Mouse (Mus musculus) intestine, embryonic 16.5 days (tissue): ENCODE measurements around the gene Sar1a. TPM values are rescaled to one million over a fixed set of nuclear protein-coding genes. Genes with fewer than 3 reads are reported as not detected.

Experiments
- ATAC-seq: fragments of 200-750 bp; cut with Nextera tagmentation; 2 replicates; pipeline ENCODE4 v1.8.0; 2017; ENCODE audit warnings: moderate TSS enrichment, moderate library complexity
- H3K27ac ChIP-seq: fragments of 300-500 bp; sonication (generic); 2 replicates; pipeline ENCODE4 v1.5.1; 2014; ENCODE audit warnings: mild to moderate bottlenecking, low read length
- H3K27me3 ChIP-seq: fragments of 300-500 bp; sonication (generic); replicated peaks from 2 replicates; pipeline ENCODE4 v1.6.1; 2014; ENCODE audit warnings: low read length, control low read depth, mixed read lengths; ENCODE audit not compliant: control insufficient read depth, insufficient read depth
- H3K36me3 ChIP-seq: fragments of 300-500 bp; sonication (generic); 2 replicates; pipeline ENCODE4 v1.6.1; 2014; ENCODE audit warnings: low read length, control low read depth; ENCODE audit not compliant: control insufficient read depth, insufficient read depth
- H3K4me1 ChIP-seq: fragments of 300-500 bp; sonication (generic); 2 replicates; pipeline ENCODE4 v1.6.1; 2014; ENCODE audit warnings: low read length, control low read depth, mixed read lengths; ENCODE audit not compliant: control insufficient read depth, insufficient read depth
- H3K4me2 ChIP-seq: fragments of 300-500 bp; sonication (generic); 2 replicates; pipeline ENCODE4 v1.6.1; 2014; ENCODE audit warnings: low read depth, low read length, control low read depth
- H3K4me3 ChIP-seq: fragments of 300-500 bp; sonication (generic); 2 replicates; pipeline ENCODE4 v1.5.1; 2014; ENCODE audit warnings: mild to moderate bottlenecking, low read length
- H3K9ac ChIP-seq: fragments of 300-500 bp; sonication (generic); 2 replicates; pipeline ENCODE4 v1.6.1; 2014; ENCODE audit warnings: low read depth, low read length
- H3K9me3 ChIP-seq: fragments of 300-500 bp; sonication (generic); 2 replicates; pipeline ENCODE4 v1.6.1; 2016; ENCODE audit warnings: low read length, control low read depth; ENCODE audit not compliant: control insufficient read depth
- WGBS: fragments of 180-500 bp; shearing (Covaris S2); extraction: QIAGEN DNeasy Blood & Tissue Kit; methylation state at CpG from one replicate; pipeline ENCODE4 v1.1.7; 2014; 5-methylcytosine and 5-hydroxymethylcytosine counted together
- polyA plus RNA-seq: library from polyadenylated mRNA; unstranded; fragments of >200 nt; fragmentation: Nextera tagmentation; extraction: Ambion mirVana; gene quantifications from 2 replicates; pipeline ENCODE4 v1.2.1, GENCODE M21; 2015

Sar1a gene
- polyA plus RNA-seq = 169 and 178 TPM in 2 replicates

DNA sequence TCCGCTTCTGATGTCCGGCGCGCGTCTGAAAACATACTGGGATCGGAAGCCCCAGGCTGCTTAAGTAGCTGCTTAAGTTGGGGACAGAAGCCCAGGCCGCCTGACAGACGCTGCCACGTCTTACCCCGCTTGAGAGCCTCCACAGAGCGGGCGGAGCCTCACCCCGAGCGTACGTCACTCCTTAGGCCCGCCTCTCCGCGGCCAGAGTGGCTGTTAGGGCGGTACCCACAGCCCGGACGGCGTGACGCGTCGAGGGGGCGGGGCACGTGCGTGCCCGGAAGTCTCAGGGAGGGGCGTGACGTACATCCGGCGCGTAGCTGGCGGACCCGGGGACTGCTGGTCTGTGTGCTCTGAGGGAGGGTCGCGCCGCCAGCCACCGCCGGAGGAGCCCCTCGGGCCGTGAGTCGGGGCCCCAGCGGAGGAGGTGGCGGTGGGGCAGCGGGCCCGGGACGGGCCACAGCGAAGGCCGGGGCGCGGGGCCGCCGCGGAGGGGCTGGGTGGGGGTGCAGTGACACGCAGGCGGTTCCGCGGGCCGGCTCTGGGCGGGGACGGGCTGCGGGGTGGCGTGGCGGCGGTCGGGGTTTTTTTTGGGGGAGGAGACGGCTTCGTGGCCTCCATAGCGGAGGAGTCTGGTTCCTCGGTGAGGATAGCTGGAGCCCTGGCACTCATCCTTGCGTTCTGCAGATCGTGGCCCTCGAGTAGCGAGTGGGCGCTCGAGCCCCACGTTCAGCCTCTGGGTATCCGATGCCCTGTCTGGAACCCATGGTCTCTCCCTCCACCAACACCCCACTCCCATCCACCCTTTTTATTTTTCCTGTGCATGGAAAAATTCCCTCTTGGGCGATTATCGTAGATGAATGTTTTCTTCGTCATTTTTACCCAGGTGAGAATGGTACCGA, at the start of gene Sar1a:
Sar1a (plus strand) TSS at position 285 of the 899 bp plus-strand sequence.
- Histone ChIP-seq H3K4me3 (peak within 1 kb of the TSS; percentile 93), H3K9me3 (no peaks in the 10 kb centered on the region), H3K27me3 (no peaks in the 10 kb centered on the region), H3K4me1 (0 out of 2 replicates have a peak, but pooled peaks cover 3% of the 10 kb centered on the region), H3K4me2 (peak within 1 kb of the TSS; percentile 87), H3K27ac (peak within 1 kb of the TSS; percentile 84), H3K36me3 (no peaks in the 10 kb centered on the region), H3K9ac (peak within 1 kb of the TSS; percentile 98)
- under 1% methylated on average over 80 of the region's 84 CpGs for whole genome bisulfite sequencing
- ATAC-seq = peak; percentile 100

DNA sequence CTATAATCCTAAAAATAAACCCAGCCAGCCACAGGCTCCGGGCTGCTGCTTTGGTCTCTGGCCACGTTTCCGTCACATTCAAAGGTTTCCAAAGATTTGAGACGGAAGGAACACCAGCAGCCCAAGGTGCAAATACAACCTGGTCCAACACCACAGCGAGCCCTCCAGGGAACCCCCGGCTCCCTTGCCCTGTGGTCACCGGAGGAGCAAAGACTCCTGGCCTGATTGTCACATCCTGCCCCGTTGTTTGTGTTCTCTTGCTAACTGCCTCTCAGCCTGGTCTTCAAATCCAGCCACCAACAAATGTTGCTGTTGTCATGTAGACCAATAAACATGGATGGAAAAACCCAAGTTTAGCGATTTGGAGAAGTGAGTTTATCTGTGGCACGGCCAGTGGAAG, 47.7 kb upstream of the Sar1a start:
- no peak overlapping the region for H3K4me2 ChIP-seq
- no peak overlapping the region for H3K4me3 ChIP-seq
- H3K27ac ChIP-seq = no peak overlapping the region
- 74% methylated on average over 10 of the region's 10 CpGs for WGBS
- no peaks in the 10 kb centered on the region for H3K36me3 ChIP-seq
- no peak overlapping the region for H3K9ac ChIP-seq
- H3K4me1 ChIP-seq = no peaks in the 10 kb centered on the region
- ATAC-seq = no peak
- no peaks in the 10 kb centered on the region for H3K27me3 ChIP-seq
- H3K9me3 ChIP-seq = no peaks in the 10 kb centered on the region

DNA sequence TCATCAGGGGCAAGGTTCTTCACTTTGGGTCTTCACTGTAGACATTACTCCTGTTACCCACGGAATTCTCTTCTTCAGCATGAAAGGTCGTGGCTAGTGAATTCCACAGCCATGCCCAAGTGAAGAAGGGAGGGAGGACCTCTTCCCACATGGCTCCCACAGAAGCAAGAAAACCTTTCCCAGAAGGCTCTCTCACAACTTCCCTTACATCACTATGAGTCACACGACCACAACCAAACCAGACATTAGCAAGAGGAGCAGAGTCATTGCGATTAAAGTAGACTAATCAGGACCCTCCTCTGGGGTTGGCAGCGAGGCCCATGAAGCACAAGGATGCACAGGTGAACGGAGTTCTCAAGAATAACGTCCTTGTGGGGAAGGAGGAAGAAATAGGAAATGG, 43.0 kb upstream of the Sar1a start:
- Histone ChIP-seq H3K36me3 (no peaks in the 10 kb centered on the region), H3K4me2 (no peak overlapping the region), H3K27ac (no peak overlapping the region), H3K9ac (no peak overlapping the region), H3K4me3 (no peak overlapping the region), H3K9me3 (no peaks in the 10 kb centered on the region), H3K4me1 (no peaks in the 10 kb centered on the region), H3K27me3 (no peaks in the 10 kb centered on the region)
- WGBS = 78% methylated on average over 7 of the region's 7 CpGs
- ATAC-seq = no peak

DNA sequence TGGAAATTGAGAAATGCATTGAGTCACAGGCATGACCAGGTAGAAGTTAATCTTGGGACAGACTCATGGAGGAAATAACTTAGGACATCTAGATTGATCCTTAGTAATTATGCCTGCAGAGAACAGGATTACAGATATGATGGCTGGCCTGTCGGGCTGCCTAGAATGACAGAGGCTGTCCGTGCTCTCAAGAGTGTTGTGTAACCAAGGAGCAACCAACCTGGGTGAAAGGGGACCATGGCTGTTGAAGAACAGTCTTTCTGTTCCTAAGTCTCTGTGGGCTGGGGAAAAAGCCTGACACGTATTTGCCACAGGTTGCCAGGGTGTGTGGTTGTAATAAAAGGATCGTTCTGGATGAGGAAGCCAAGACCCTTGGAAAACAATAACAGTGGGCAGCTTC, 39.7 kb upstream of the Sar1a start:
- no peaks in the 10 kb centered on the region for H3K9me3 ChIP-seq
- no peak overlapping the region for H3K9ac ChIP-seq
- no peak overlapping the region for H3K27ac ChIP-seq
- H3K36me3 ChIP-seq = no peaks in the 10 kb centered on the region
- no peak for ATAC-seq
- 59% methylated on average over 4 of the region's 4 CpGs for WGBS
- no peak overlapping the region for H3K4me3 ChIP-seq
- H3K4me2 ChIP-seq = no peak overlapping the region
- no peaks in the 10 kb centered on the region for H3K4me1 ChIP-seq
- no peaks in the 10 kb centered on the region for H3K27me3 ChIP-seq

DNA sequence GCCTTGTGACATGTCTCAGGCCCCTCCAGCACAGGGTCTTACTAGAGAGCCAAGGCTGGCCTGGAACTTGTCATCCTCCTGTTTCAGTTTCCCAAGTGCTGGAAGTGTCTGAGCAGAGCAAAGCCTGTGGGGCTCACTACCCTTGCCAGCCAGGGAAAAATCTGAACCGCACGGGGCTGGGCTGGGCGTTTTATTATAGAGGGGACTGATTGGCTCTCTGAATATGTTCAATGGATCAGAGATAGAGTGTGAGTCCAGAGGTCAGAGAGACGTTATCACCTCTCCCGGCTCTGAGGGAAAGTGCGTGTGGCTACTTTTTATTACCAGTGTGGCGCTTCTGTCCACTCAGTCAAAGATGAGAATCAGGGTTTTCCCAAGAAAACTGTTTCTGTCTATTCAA, 33.5 kb upstream of the Sar1a start:
- H3K4me2 ChIP-seq = peak overlapping the region; percentile 17
- 0 out of 2 replicates have a peak overlapping the region, but pooled peaks have one; percentile 11 for H3K9ac ChIP-seq
- WGBS = 37% methylated on average over 7 of the region's 7 CpGs
- no peaks in the 10 kb centered on the region for H3K27me3 ChIP-seq
- peak; percentile 79 for ATAC-seq
- H3K4me1 ChIP-seq = peaks cover 16% of the 10 kb centered on the region
- H3K9me3 ChIP-seq = no peaks in the 10 kb centered on the region
- no peak overlapping the region for H3K4me3 ChIP-seq
- no peaks in the 10 kb centered on the region for H3K36me3 ChIP-seq
- H3K27ac ChIP-seq = peak overlapping the region; percentile 71

DNA sequence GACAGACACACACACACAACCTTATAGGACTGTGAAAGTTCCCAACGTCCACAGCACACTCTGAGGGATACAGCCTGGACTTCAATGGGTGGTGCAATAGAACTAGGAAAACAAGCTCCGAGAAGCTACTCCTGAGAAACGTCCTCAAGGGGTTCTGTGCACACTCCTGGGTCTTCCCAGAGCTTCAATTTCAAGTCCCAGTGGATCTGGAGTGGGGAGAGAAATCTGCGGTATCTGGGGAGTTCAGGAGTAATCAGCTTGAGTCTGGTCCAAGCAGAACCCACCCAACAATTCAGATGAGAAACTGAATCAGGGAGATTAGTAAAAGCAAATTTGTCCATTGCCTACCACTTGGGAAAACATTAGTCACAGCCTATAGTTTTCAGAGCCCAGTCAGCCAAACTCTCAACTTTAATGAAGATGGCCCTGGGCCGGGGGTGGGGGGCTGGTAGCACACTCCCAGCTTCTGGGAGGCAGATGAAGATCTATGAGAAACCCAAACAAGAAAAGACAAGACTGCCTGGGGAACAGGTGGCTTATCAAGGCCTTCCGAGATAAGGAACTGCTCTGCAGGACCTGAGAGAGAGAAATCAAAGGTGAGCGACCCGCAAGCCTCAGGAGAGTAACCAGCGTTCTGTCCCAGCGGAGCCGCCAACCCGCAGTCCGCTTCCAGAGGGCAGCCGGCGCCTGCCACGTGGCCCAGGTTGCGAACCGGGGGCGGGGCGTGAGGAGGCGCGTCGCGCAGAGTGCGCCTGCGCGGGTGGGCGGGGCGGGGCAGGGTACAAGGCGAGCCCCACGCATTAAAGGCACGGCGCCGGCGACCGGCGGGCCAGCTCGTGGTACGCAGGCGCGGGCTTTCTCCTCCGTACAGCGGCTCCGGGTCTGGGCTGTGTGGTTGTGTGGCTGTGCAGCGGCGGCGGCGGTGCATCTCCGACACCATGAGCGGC, 32.0 kb upstream of the Sar1a start, which contains the start of gene Ppa1:
Ppa1 (plus strand) TSS at position 763 of the 947 bp plus-strand sequence.
- no peaks in the 10 kb centered on the region for H3K36me3 ChIP-seq
- WGBS = 2% methylated on average over 41 of the region's 50 CpGs
- H3K27ac ChIP-seq = peak within 1 kb of the TSS; percentile 73
- H3K4me3 ChIP-seq = peak within 1 kb of the TSS; percentile 71
- H3K9me3 ChIP-seq = no peaks in the 10 kb centered on the region
- H3K4me1 ChIP-seq = peaks cover 16% of the 10 kb centered on the region
- ATAC-seq = peak; percentile 93
- peak within 1 kb of the TSS; percentile 79 for H3K4me2 ChIP-seq
- H3K9ac ChIP-seq = peak within 1 kb of the TSS; percentile 78
- no peaks in the 10 kb centered on the region for H3K27me3 ChIP-seq

DNA sequence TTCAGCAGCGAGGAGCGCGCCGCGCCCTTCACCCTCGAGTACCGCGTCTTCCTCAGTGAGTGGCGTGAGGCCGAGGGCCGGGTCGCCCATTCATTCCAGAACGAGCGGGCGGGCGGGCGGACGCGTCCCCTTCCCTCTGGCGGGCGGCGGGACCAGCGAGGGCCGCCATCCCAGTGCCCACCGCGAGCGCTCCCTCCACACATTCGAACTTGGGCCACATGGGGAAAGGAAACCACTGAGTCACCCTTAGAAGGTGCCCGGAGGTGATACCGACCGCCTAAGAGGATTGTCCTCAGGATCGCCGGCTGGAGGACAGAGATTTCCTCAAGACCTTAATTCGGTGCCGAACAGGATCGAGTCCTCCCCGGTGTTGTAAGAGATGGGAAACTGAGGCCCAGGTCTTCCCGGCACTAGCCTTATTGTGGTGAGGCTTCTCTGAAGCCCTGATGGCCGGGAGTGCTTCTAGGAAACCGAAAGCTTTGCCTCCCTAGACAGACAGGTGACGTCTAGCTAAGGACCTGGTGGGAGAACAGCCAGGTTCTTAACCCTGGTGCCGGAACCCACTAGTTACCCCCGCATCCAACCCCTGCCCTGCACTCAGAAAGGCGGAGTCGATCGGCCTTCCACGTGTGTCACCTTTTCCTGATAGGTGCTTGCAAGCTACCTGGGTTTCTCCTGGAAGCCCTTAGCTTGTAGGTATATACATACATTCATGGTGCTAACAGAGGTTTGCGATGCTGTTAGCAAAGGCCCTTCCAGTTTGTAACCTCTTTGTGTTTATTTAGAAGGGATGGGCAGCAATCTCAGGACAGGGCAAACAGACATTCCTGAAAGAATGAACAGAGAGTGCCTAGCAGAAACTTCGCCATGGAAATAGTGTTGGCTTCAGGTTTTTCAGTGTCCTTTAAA, 31.1 kb upstream of the Sar1a start:
- under 1% methylated on average over 49 of the region's 49 CpGs for WGBS
- ATAC-seq = peak; percentile 11
- Histone ChIP-seq H3K9me3 (no peaks in the 10 kb centered on the region), H3K4me1 (peaks cover 16% of the 10 kb centered on the region), H3K27ac (peak overlapping the region; percentile 66), H3K4me3 (peak overlapping the region; percentile 71), H3K9ac (peak overlapping the region; percentile 78), H3K36me3 (no peaks in the 10 kb centered on the region), H3K4me2 (peak overlapping the region; percentile 79), H3K27me3 (no peaks in the 10 kb centered on the region)

DNA sequence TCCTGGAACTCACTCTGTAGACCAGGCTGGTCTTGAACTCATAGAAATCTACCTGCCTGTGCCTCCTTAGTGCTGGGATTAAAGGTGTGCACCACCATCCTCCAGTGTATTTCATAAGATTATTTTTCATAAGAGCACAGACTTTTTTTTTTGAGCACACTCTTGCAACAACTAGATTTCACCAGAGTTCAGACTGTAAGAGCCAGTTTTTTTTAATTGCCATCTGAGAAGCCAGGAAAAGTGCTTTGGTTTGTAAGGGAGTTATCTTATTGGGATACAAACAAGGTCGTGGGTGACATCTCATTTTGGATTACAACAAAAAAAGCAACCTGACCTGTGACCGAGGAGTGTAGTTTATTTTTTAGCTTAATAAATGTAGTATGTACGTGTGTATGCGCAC, 26.0 kb upstream of the Sar1a start:
- no peak overlapping the region for H3K4me3 ChIP-seq
- ATAC-seq = no peak
- H3K4me2 ChIP-seq = no peak overlapping the region
- peaks cover 12% of the 10 kb centered on the region; the same call in 1 of the 2 replicates for H3K4me1 ChIP-seq
- 90% methylated on average over 4 of the region's 4 CpGs for WGBS
- H3K27ac ChIP-seq = no peak overlapping the region
- no peaks in the 10 kb centered on the region for H3K9me3 ChIP-seq
- no peaks in the 10 kb centered on the region for H3K36me3 ChIP-seq
- no peak overlapping the region for H3K9ac ChIP-seq
- no peaks in the 10 kb centered on the region for H3K27me3 ChIP-seq
